Mouse (Mus musculus): ENCODE results near the gene Olig1.

Gene Olig1

DNA sequence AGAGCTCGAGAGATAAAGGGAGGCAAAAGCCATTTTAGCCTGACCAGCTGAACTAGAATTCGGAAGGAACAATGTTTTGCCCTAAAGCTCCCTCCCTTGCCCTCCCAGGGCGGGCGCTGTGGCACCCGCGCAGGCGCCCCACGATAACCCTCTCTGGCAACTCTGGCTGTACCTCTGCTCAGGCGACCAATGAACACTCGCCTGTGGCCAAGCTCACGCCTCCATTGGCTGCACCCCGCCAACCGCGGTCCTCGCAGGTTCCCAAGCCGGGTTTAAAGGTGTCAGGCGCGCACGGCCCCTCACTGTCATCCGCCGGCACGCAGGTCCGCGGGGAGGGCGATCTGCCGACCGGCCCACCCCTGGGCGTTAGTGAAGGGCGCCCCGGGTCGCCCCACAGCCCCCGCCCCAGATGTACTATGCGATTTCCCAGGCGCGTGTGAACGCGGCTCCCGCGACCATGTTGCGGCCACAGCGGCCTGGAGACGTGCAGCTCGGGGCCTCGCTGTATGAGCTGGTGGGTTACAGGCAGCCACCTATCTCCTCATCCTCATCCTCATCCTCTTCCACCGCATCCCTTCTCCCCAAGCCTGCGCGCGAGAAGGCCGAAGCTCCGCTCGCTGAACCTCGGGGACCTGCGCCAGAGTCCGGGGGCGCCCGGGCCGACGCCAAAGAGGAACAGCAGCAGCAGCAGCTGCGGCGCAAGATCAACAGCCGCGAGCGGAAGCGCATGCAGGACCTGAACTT, at the start of gene Olig1:
TSS of gene Olig1 (plus strand) at position 305 of the 744 bp plus-strand sequence.
- 0 out of 2 replicates have a peak, but pooled peaks have one; percentile 49 for ATAC-seq (ENCODE audit: insufficient number of reproducible peaks, low FRiP score, low TSS enrichment)

DNA sequence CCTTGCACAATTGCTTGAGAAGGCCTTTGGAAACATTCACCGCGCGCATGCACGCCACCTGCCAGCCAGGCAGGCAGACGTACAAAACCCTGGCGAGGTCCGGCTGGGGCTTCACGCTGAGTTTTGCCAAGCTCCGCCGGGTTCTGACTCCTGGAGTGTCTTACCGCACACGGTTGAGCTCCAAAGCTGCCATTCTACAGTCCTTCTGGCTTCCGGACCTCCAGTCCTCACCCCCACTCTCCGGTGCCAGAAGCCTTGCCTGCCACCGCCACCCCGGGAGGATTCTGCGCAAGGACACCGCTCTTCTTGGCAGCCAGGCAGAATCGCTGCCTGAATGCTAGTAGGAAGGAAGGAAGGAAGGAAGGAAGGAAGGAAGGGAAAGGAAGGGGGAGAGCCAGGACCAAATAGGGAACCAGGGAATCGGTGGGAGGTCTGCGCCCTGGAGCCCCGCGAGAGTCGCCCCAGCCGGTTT, 47.4 kb upstream of the Olig1 start:
- no peak for ATAC-seq (ENCODE audit: insufficient number of reproducible peaks, low FRiP score, low TSS enrichment)

DNA sequence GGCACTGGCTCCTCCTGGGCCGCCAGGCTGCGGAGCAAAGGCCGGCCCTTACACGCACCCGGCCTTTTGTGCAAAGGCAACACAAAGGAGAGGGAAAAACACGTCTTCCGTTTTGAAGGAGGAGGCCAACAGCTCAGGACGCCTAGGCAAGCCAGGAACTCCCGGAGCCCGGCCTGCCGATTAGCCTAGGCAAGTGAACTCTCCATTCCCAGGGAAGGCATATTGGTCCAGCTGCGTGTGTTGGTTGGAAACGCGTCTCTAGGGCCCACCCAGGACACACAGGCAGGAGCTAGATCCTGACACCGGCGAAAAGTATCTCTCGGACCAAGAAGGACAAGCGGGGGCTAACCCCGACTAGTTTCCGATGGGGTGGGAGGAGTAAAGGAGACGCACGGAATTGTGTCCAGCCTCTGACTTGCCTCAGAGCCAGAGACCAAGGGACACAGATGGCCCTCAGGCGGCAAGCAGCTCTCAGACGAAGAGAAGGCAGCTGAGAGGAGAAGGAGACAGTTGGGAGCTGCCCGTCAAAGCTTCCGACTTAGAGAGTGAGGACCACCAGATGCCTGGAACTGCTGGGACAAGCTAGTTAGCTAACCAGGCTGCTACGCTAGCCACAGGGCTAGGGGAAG, 46.8 kb upstream of the Olig1 start:
- no peak for ATAC-seq (ENCODE audit: insufficient number of reproducible peaks, low FRiP score, low TSS enrichment)

DNA sequence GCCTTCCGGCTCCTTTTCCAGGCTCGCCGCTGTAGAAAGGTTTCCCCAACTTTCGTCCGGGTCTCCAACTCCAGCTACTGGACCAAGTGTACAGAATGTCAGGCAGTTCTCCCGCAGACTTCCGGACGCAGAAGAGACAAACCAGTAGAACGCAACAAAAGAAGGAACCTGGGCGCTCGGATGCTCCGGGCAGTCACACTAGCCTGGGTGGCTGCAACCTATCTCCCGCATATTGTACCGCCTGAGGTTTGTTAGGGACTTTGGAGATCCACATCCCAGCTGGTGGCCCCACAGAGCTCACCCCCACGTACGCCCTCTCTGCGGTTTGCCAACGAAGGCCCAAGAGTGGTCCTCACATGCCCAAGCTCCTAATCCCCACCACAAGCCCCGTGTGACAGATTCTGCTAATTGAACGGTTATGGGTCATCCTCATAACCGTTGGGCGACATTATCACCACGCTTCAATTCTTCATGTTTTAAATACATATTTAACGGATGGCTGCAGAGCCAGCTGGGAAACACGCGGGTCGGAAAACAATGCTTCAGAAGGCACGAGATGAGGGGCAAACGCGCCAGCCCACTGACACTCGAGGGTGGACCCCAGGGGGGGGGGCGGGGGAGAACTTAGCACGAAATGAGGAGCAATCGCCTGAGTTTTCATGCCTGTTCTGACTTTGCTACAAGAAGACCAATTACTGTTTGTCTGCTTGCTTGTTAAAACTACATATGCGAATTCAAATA, 46.1 kb upstream of the Olig1 start:
- no peak for ATAC-seq (ENCODE audit: insufficient number of reproducible peaks, low FRiP score, low TSS enrichment)

DNA sequence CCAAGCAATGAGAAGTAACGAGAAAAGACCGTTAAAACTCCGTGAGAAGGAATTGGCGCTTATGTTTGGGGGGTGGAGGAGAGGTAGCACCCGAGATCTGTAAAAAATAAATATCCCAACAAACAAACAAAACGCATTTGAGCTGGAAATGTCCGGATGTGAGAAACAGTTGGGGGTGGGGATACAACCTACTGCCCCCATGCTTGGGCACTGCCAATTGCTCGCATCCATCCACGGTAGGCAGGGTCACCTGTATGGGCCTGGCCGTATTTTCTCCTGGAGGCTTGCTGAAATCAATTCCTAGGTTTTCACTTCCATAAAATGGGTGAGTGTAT, 45.5 kb upstream of the Olig1 start:
- ATAC-seq (ENCODE audit: insufficient number of reproducible peaks, low FRiP score, low TSS enrichment) = no peak

DNA sequence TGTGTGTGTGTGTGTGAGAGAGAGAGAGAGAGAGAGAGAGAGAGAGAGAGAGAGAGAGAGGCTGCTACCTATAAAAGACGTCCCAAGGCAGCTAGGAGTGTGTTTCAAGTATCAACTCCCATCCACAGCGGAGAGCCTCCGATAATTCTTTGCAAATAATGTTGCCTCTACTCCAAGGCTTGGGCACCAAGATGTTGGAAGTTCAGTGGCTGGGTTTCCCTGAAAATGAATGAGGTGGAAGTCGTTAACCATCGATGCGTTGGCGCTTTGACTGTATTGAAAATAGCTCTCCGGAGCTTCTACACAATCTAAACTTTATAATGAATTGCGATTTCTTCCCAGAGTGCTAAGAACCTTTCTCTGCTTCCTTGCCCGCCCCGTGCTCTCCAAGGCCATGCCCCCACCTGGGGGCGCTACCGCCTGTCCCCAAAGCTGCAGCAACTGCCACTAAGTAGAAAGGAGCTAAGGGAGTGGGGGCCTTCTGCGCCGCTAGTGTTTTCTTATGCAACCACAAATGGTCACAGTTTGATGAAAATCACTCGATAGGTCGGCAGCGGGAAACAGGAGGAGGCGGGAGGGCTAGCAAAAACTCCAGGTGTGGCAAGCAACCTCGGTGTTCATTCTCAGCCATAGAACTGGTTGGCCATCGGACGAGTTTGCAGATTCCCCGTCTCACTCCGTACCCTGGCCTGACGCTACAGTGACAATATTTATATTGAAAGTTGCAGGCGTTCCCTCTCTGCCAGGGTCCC, 44.9 kb upstream of the Olig1 start:
- no peak for ATAC-seq (ENCODE audit: insufficient number of reproducible peaks, low FRiP score, low TSS enrichment)

DNA sequence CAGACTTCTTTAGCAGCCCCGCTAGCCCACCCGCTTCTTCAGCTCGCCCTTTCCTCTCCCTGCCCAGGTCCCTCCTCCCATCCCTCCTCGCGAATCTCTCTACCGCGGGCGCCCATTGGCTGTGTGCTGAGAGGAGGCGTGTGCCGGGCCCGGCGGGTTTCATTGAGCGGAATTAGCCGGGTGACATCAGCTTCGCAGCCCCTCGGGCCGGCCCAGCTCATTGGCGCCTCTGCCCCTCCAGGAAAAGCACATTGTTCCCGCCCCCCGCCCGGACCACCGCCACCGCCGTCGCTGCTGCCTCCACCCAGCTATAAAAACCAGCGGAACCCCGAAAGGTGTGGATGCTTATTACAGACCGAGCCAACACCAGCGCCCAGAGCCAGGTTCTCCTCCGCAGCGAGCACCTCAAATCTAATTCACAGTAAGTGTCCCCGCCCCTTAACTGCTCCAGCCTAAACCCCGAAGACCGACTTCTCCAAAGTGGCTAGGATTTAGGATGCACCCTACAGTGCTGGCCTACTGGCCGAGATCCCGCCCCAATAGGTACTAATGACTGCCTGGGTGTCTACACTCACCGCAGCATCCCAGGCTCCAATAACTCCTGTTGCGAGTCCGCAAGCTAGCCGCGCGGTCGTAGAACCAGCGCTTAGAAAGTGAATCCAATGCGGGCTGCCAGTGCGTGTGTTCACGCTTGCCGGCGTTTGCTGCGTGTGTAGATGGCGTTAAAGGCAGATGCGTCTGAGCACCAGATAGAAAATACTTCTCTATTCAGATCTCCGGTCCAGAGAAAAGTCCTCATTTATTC, 44.1 kb upstream of the Olig1 start, which contains the start of gene Olig2:
TSS of gene Olig2 (plus strand) at position 225 of the 805 bp plus-strand sequence.
- no peak for ATAC-seq (ENCODE audit: insufficient number of reproducible peaks, low FRiP score, low TSS enrichment)

DNA sequence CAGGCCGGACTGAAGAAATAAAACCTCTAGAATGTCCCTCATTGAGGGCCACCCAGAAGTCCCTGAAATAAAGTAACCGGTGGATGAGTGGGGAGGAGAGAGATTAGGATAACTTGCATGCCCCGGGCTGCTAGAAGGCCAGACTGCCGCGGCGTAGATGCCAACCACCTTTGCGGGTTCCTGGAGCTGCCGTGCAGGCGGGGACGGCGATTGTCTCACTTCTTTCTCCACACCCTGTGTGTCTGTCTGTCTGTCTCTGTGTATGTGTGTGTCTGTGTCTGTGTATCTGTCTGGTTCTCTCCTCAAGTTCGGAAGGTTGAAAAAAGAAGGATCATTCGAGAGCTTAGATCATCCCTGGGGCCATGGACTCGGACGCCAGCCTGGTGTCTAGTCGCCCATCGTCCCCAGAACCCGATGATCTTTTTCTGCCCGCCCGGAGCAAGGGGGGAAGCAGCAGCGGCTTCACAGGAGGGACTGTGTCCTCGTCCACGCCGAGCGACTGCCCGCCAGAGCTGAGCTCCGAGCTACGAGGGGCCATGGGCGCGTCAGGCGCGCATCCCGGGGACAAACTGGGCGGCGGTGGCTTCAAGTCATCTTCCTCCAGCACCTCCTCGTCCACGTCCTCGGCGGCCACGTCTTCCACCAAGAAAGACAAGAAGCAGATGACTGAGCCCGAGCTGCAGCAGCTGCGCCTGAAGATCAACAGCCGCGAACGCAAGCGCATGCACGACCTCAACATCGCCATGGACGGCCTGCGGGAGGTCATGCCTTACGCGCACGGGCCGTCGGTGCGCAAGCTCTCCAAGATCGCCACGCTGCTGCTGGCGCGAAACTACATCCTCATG, 43.3 kb upstream of the Olig1 start:
- no peak for ATAC-seq (ENCODE audit: insufficient number of reproducible peaks, low FRiP score, low TSS enrichment)

DNA sequence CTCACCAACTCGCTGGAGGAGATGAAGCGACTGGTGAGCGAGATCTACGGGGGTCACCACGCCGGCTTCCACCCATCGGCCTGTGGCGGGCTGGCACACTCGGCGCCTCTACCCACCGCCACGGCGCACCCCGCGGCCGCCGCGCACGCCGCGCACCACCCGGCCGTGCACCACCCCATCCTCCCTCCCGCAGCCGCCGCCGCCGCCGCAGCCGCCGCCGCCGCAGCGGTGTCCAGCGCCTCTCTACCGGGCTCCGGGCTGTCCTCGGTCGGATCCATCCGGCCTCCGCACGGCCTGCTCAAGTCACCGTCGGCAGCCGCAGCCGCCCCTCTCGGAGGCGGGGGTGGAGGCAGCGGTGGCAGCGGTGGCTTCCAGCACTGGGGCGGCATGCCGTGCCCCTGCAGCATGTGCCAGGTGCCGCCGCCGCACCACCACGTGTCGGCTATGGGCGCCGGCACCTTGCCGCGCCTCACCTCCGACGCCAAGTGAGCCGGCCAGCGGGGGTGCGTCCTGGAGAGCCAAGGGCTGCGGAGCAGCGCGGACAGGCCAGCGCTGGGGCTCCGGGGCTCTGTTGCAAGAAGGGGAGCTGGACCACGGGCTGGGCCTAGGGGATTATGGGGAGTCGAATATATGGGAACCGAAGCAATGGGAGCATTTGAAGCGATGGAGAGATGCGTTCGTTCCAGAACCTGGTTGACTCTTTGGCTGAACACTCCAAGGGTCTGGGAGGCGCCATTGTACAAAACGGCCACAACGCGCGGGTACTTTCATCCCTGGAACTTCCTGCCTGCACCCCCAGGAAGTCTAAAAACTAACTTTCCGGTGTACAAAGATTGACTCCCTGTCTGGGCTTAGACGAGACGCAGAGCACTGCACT, 42.5 kb upstream of the Olig1 start:
- ATAC-seq (ENCODE audit: insufficient number of reproducible peaks, low FRiP score, low TSS enrichment) = no peak

DNA sequence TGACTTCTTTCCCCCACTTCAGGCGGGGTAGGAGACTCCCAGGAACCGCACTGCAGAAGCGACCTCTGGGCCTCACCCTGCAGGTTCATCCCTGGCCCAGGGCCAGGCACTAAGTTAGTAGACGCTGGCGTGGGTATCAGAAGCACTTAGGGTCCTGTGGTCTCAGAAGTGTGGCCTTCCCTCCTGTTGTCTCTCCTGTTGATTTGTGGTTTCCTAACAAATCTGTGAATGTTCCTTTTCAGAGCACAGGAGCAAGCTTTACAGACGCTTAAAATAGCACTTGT, 41.9 kb upstream of the Olig1 start:
- ATAC-seq (ENCODE audit: insufficient number of reproducible peaks, low FRiP score, low TSS enrichment) = no peak

DNA sequence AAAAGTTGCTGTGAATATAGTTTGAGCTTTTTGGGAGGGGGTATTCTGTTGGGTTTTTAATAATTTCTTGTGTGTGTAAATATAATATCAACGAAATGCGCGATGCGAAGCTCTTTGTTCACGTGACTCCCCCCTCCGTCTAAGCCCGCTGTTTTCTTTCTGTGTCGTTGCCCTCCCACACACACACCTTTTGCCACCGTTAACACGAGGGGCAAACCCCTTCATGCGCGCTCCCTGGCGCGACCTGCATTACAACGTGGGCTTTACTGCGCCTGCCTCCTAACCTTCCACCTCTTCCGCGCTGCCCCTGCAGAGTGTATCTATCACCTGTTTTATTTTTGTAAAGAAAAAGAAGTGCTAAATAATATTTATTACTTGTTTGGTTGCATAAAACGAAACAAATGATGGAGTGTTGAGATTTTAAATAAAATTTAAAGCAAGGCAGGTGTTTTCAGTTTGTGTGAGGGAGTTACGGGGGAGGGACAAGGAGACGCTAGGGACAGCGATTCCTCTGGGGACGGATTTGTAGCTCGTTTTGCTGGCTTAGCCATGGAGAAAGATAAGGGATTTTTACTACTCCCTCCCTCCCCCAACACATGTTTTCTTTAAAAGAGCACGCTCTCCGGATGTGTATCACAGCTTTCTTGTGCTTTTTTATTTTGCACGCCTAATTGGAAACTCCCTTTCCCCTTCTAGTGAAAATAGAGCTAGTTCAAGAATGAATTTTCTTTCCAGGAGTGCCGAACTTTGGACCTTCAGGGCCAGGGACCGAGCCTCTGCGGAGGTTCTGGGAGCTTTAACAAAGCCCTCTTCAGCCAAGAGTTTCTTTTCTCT, 41.1 kb upstream of the Olig1 start:
- no peak for ATAC-seq (ENCODE audit: insufficient number of reproducible peaks, low FRiP score, low TSS enrichment)

DNA sequence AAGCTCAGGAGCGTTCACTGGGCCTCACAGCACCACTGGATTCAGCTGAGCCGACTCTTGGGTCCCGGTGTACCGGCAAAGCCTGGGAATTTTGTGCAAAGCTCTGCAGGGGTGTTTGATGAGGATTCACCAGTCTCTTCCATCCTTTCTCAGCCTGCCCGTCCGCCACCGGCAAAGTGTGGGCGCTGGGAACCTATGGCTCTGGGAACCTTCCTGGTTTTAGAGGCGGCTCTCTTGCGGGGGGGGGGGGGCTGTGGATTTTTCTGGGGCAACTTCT, 40.6 kb upstream of the Olig1 start:
- no peak for ATAC-seq (ENCODE audit: insufficient number of reproducible peaks, low FRiP score, low TSS enrichment)

DNA sequence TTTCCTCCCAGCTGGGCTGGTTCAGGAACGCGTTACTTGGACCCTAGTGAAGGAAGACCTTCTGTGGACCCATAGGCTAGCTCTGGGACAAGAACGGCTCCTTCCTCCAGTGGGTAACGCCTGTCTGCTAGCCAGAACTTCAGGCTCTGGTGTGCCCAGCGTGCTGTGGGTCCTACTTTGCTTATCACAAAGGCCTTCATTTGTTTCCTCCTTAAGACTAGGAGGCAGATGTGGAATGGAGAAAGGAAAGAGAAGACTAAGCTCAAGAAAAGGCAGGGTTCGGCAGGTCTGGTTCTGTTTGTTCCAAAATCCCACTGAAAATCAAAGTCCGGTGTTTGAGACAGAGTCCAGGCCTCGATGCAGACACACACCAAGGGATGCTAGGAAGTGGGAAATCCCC, 39.9 kb upstream of the Olig1 start:
- ATAC-seq (ENCODE audit: insufficient number of reproducible peaks, low FRiP score, low TSS enrichment) = no peak

DNA sequence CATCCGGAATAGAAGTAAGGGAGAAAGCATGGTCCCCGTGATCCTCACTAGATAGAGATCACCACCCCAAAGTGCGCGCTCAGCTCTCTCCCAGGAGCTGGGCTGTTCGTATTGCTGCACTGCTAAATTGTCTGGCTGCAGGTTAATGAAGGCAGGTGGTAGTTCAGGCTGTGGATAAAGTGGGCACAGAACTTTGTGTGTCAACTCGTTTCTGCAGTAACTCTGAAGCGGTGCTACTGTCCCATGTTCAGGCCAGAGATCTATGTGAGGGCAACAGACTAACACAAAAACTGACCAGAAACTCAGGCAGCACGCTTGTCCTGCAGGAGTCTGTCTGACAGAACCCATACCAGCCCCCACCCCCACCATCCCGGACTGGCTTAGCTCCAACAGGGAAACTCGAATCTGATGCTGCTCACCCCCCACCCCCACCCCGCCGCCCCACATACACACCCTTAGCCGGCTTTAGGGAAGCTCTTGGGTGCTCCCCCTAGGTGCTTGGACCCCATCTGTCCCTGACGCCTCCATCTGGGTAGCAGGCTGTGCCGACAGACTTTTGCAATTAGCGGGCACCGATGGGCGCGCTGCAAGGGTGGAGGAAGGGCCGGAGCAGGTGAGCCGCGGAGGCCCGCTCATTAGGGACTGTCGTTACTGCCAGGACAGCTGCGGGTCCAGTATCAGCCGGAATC, 37.6 kb upstream of the Olig1 start:
- ATAC-seq (ENCODE audit: insufficient number of reproducible peaks, low FRiP score, low TSS enrichment) = no peak

DNA sequence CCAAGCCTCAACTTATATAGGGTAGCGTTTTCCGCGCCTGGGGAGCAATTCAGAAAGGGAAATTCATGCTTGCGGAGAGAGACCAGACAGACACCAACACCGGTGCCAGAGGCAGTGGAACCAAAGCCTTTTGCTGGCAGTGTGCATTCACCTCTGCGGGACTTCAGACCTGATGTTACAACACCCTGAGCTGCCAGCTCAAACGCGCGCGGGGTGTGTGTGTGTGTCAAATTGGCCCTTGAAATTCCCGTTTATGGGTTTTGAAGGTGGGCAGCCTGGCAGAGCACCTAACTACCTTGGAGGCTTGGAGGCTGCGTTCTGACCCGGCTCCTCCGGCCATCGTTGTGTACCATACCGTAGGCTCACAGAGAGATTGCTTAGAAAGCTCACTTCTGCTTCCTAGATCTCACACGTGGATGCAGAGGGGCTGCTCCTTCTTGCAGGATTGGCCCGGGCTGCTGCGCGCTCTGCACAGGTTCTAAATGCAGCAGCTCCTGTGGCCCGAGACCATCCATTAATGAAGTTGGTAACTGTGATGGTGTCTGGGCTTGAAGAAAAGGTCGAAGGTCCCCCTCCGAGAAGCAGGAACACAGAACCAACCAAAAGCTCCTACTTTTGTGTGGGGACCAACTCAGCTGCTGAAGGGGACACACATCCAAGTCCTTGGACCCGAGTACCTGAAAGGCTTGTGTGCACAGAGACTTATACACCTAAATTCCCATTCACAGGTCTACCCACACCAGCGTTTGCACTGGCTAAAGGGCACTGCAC, 36.9 kb upstream of the Olig1 start:
- ATAC-seq (ENCODE audit: insufficient number of reproducible peaks, low FRiP score, low TSS enrichment) = no peak

DNA sequence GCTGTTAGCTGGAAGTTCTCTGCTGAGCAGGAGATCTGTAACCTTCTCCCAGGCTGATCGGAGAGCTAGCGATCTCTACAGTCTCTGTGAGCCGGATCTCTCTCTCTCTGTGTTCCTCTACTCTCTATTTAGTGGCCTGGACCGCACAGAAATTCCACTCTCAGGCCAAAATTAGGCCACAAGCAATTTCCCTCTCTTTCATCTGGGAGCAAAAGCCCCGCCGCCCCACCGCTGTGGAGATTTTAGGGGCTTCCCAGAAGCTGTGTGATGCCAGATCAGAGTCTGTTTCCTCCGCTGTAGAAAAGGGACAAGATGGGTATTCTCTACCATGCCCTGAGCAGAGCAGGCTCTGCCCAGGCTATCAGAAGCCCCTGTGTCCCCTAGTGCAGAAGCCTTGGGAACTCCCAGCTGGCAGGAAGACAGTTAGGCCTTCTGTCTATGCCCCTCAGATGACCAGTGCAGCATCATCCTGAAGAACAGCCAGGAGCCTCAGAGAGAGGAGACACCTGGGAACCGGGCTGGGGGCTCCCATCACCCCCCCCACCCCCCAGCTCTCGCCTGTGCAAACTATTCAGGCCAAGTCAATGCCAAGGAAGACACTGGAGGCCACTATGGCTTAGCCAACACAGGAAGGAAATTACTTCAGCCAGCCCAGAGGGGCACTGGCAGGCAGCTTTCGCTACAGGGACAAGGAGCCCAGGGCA, 36.2 kb upstream of the Olig1 start:
- ATAC-seq (ENCODE audit: insufficient number of reproducible peaks, low FRiP score, low TSS enrichment) = no peak

Data from cerebellum, adult (tissue).